Mouse (Mus musculus): Measurements from ENCODE around the gene Tspo.

Gene Tspo

DNA sequence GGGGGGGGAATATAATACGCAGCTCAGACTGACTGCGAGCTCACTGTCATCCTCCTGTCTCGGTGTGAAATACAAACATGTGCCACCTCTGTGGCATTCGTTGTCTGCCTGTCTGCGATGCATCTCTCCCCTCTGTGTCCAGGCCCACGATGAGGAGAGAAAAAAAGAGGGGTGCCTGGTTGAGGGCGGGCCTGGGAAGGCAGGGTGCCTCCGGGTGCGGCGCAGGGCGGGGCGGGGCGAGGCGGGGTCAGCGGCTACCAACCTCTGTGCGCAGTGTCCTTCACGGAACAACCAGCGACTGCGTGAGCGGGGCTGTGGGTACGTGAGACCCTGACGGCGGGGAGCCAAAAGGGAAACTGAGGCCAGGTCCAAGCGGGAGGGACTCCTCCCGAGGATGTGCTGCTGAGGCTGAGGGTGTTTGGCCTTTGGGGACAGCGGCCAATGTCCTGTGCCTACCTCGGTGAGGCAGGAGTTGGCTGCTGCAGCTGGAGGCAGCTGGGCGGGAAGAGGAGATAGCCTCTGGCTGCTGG lies at the start of gene Tspo, which contains the start of gene Mcat:
TSS of gene Tspo (plus strand) at position 266 of the 530 bp plus-strand sequence.
TSS of gene Mcat (minus strand) at position 461 of the 530 bp plus-strand sequence.
- H3K4me3 ChIP-seq (replicated peaks; ENCODE audit: low read length): peak within 1 kb of the TSS; percentile 73
- TF ChIP-seq POU5F1 (IDR thresholded peaks at IDR 0.05; ENCODE audit: borderline replicate concordance, low read length) (no peak), CTCF (conservative IDR thresholded peaks at IDR 0.05; ENCODE audit: low read length) (no peak), NANOG (IDR thresholded peaks at IDR 0.05; ENCODE audit: borderline replicate concordance, low read length) (no peak)
- H3K9me3 ChIP-seq (ENCODE audit: low read length): no peaks in the 10 kb centered on the region
- no peaks in the 10 kb centered on the region for H3K27me3 ChIP-seq (ENCODE audit: insufficient read depth, low read length)
- no peaks in the 10 kb centered on the region for H3K36me3 ChIP-seq (ENCODE audit: insufficient read depth, low read length)
- H3K4me1 ChIP-seq (replicated peaks; ENCODE audit: low read depth, low read length): peaks cover 56% of the 10 kb centered on the region

GRCm38 (mm10) chr15:83515018-83515417 lies 48.4 kb upstream of the Tspo start:
- H3K4me3 ChIP-seq (replicated peaks; ENCODE audit: low read length): no peak overlapping the region
- peaks cover 9% of the 10 kb centered on the region; the same call in 1 of the 2 replicates for H3K9me3 ChIP-seq (ENCODE audit: low read length)
- peaks cover 23% of the 10 kb centered on the region for H3K4me1 ChIP-seq (replicated peaks; ENCODE audit: low read depth, low read length)
- TF ChIP-seq CTCF (conservative IDR thresholded peaks at IDR 0.05; ENCODE audit: low read length): no peak
- TF ChIP-seq POU5F1 (IDR thresholded peaks at IDR 0.05; ENCODE audit: borderline replicate concordance, low read length): no peak
- no peak for TF ChIP-seq NANOG (IDR thresholded peaks at IDR 0.05; ENCODE audit: borderline replicate concordance, low read length)
- no peaks in the 10 kb centered on the region for H3K36me3 ChIP-seq (ENCODE audit: insufficient read depth, low read length)
- H3K27me3 ChIP-seq (ENCODE audit: insufficient read depth, low read length): peaks cover 14% of the 10 kb centered on the region

- Histone ChIP-seq H3K4me3 (replicated peaks; ENCODE audit: low read length) (no peak overlapping the region), H3K4me1 (replicated peaks; ENCODE audit: low read depth, low read length) (peaks cover 19% of the 10 kb centered on the region), H3K36me3 (ENCODE audit: insufficient read depth, low read length) (no peaks in the 10 kb centered on the region), H3K27me3 (ENCODE audit: insufficient read depth, low read length) (peaks cover 20% of the 10 kb centered on the region), H3K9me3 (ENCODE audit: low read length) (peaks cover 9% of the 10 kb centered on the region; the same call in 1 of the 2 replicates)
- TF ChIP-seq POU5F1 (IDR thresholded peaks at IDR 0.05; ENCODE audit: borderline replicate concordance, low read length) (no peak), CTCF (conservative IDR thresholded peaks at IDR 0.05; ENCODE audit: low read length) (peak; percentile 74)
Measured at GRCm38 (mm10) chr15:83518215-83519048, 45.0 kb upstream of the Tspo start.

- peaks cover 9% of the 10 kb centered on the region; the same call in 1 of the 2 replicates for H3K9me3 ChIP-seq (ENCODE audit: low read length)
- H3K36me3 ChIP-seq (ENCODE audit: insufficient read depth, low read length): no peaks in the 10 kb centered on the region
- TF ChIP-seq NANOG (IDR thresholded peaks at IDR 0.05; ENCODE audit: borderline replicate concordance, low read length) (no peak), CTCF (conservative IDR thresholded peaks at IDR 0.05; ENCODE audit: low read length) (no peak), POU5F1 (IDR thresholded peaks at IDR 0.05; ENCODE audit: borderline replicate concordance, low read length) (no peak)
- H3K4me3 ChIP-seq (replicated peaks; ENCODE audit: low read length): no peak overlapping the region
- H3K27me3 ChIP-seq (ENCODE audit: insufficient read depth, low read length): peaks cover 44% of the 10 kb centered on the region
- H3K4me1 ChIP-seq (replicated peaks; ENCODE audit: low read depth, low read length): peaks cover 25% of the 10 kb centered on the region
Measured at GRCm38 (mm10) chr15:83520861-83521382, 42.5 kb upstream of the Tspo start.

DNA sequence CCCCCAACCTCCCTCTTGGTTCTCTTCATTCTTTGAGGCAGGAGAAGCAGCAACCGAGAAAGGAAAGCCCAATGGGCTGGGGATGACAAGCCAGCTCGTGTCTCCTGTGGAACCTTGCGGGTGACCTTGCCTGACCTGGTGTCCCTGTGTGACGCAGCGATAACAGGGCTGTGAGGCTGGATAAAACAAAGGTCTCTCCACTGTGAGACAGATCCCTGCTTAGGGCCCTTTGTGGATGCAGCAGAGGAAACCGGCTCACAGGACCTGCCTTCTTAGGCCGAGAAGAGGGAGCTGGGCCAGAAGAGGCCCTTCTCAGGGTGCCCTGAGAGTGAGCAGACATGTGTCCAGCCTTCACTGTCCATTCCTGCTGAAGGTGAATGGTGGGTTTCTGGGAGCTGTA lies 40.2 kb upstream of the Tspo start:
- Histone ChIP-seq H3K4me1 (replicated peaks; ENCODE audit: low read depth, low read length) (peaks cover 38% of the 10 kb centered on the region), H3K4me3 (replicated peaks; ENCODE audit: low read length) (no peak overlapping the region), H3K9me3 (ENCODE audit: low read length) (no peaks in the 10 kb centered on the region), H3K36me3 (ENCODE audit: insufficient read depth, low read length) (no peaks in the 10 kb centered on the region), H3K27me3 (ENCODE audit: insufficient read depth, low read length) (peaks cover 66% of the 10 kb centered on the region)
- TF ChIP-seq NANOG (IDR thresholded peaks at IDR 0.05; ENCODE audit: borderline replicate concordance, low read length) (no peak), POU5F1 (IDR thresholded peaks at IDR 0.05; ENCODE audit: borderline replicate concordance, low read length) (no peak), CTCF (conservative IDR thresholded peaks at IDR 0.05; ENCODE audit: low read length) (no peak)

GRCm38 (mm10) chr15:83523638-83524332 lies 39.6 kb upstream of the Tspo start:
- no peaks in the 10 kb centered on the region for H3K9me3 ChIP-seq (ENCODE audit: low read length)
- peaks cover 66% of the 10 kb centered on the region for H3K27me3 ChIP-seq (ENCODE audit: insufficient read depth, low read length)
- no peaks in the 10 kb centered on the region for H3K36me3 ChIP-seq (ENCODE audit: insufficient read depth, low read length)
- peaks cover 32% of the 10 kb centered on the region for H3K4me1 ChIP-seq (replicated peaks; ENCODE audit: low read depth, low read length)
- no peak overlapping the region for H3K4me3 ChIP-seq (replicated peaks; ENCODE audit: low read length)
- no peak for TF ChIP-seq CTCF (conservative IDR thresholded peaks at IDR 0.05; ENCODE audit: low read length)
- no peak for TF ChIP-seq NANOG (IDR thresholded peaks at IDR 0.05; ENCODE audit: borderline replicate concordance, low read length)
- no peak for TF ChIP-seq POU5F1 (IDR thresholded peaks at IDR 0.05; ENCODE audit: borderline replicate concordance, low read length)

DNA sequence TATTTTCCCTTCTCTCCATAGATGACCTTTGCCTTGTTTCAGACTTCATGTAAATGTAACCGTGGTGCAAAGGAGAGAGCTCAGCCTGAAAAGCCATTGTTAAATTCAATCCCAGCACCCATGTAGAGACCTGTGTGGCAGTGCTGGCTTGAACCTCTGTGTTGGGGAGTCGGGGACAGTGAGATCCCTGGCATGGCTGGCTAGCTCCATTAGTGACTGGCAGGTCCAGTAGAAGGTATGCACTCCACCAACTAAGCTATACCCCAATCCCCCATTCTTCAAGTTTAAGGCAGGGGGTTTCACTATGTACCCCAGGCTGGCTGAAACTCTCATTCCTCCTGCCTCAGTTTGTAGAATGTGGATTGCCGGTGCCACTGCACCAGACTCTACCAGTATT lies 39.1 kb upstream of the Tspo start:
- H3K4me3 ChIP-seq (replicated peaks; ENCODE audit: low read length): no peak overlapping the region
- TF ChIP-seq NANOG (IDR thresholded peaks at IDR 0.05; ENCODE audit: borderline replicate concordance, low read length) (no peak), CTCF (conservative IDR thresholded peaks at IDR 0.05; ENCODE audit: low read length) (no peak)

More for the DNA sequence above, 39.1 kb upstream of the Tspo start:
- H3K36me3 ChIP-seq (ENCODE audit: insufficient read depth, low read length): no peaks in the 10 kb centered on the region
- no peaks in the 10 kb centered on the region for H3K9me3 ChIP-seq (ENCODE audit: low read length)
- H3K4me1 ChIP-seq (replicated peaks; ENCODE audit: low read depth, low read length): peaks cover 35% of the 10 kb centered on the region
- H3K27me3 ChIP-seq (ENCODE audit: insufficient read depth, low read length): peaks cover 61% of the 10 kb centered on the region
